Mouse (Mus musculus) heart, postnatal 0 days (tissue): ENCODE results near the gene Arhgap27.

Source experiments
- CTCF ChIP-seq: IDR thresholded peaks from 2 replicates; pipeline ENCODE4 v1.5.1; 2016; ENCODE audit warnings: antibody characterized with exemption, control low read depth, low read depth
- EP300 ChIP-seq: IDR thresholded peaks from 2 replicates; pipeline ENCODE4 v1.6.1; 2016; ENCODE audit warnings: antibody characterized with exemption, low read depth

GRCm38 (mm10) chr11:103375772-103376171, 12.3 kb upstream of the Arhgap27 start:
- TF ChIP-seq EP300 (no peak), CTCF (no peak)
